ENCODE assay signal across 22 mouse cellular contexts in genomic region chr17:32127195-32127594, GRCm38 (mm10). TPM values are rescaled to one million over a fixed set of nuclear protein-coding genes. Genes with fewer than 3 reads are reported as not detected.
"Had no signal": no experiment of that assay in that cellular context is flagged by ENCODE, and none has a peak within 500 bp of the region (broad histone marks: within the 10 kb centered on the region; RNA-seq: fewer than 3 reads in every experiment).

No protein-coding gene starts in this region.

- H3K27me3 ChIP-seq: limb, embryonic 12.5 days; limb, embryonic 15.5 days; midbrain, embryonic 12.5 days; midbrain, embryonic 15.5 days; neural tube, embryonic 12.5 days; neural tube, embryonic 15.5 days had no signal

- H3K4me1 ChIP-seq: limb, embryonic 12.5 days; limb, embryonic 15.5 days; midbrain, embryonic 12.5 days; midbrain, embryonic 15.5 days; neural tube, embryonic 12.5 days; neural tube, embryonic 15.5 days had no signal

- H3K9ac ChIP-seq: limb, embryonic 12.5 days; limb, embryonic 15.5 days; liver, embryonic 14.5 days; liver, postnatal 0 days; midbrain, embryonic 12.5 days; midbrain, embryonic 15.5 days; neural tube, embryonic 12.5 days; neural tube, embryonic 15.5 days had no signal

- ATAC-seq: intestine, postnatal 0 days; liver, postnatal 0 days; midbrain, embryonic 15.5 days had no signal

- H3K4me3 ChIP-seq: limb, embryonic 12.5 days; limb, embryonic 15.5 days; midbrain, embryonic 12.5 days; midbrain, embryonic 15.5 days; neural tube, embryonic 12.5 days; neural tube, embryonic 15.5 days had no signal

- DNase-seq: kidney, adult 2 months; kidney, postnatal 25 days; left cerebral cortex, postnatal 4 days; liver, postnatal 0 days; right cerebral cortex, adult 18-20 months; right cerebral cortex, postnatal 14 days; right cerebral cortex, postnatal 4 days; thymus, adult 2 months; thymus, postnatal 14 days; thymus, postnatal 4 days had no signal

- H3K9me3 ChIP-seq: limb, embryonic 12.5 days; limb, embryonic 15.5 days; midbrain, embryonic 12.5 days; midbrain, embryonic 15.5 days; neural tube, embryonic 12.5 days; neural tube, embryonic 15.5 days had no signal

- H3K4me2 ChIP-seq: limb, embryonic 12.5 days; limb, embryonic 15.5 days; liver, embryonic 11.5 days; midbrain, embryonic 12.5 days; midbrain, embryonic 15.5 days; neural tube, embryonic 12.5 days; neural tube, embryonic 15.5 days had no signal

- H3K27ac ChIP-seq: kidney, postnatal 0 days; limb, embryonic 12.5 days; limb, embryonic 15.5 days; liver, embryonic 14.5 days; macrophage; midbrain, embryonic 12.5 days; midbrain, embryonic 15.5 days; neural tube, embryonic 12.5 days; neural tube, embryonic 15.5 days; stomach, postnatal 0 days had no signal

- H3K36me3 ChIP-seq: midbrain, embryonic 15.5 days; neural tube, embryonic 15.5 days had no signal

RNA-seq across cellular contexts. Expression of gene Notch3, which starts 39.5 kb away (rescaled TPM):
- polyA plus RNA-seq: macrophage had no signal
